In the genomic region with DNA sequence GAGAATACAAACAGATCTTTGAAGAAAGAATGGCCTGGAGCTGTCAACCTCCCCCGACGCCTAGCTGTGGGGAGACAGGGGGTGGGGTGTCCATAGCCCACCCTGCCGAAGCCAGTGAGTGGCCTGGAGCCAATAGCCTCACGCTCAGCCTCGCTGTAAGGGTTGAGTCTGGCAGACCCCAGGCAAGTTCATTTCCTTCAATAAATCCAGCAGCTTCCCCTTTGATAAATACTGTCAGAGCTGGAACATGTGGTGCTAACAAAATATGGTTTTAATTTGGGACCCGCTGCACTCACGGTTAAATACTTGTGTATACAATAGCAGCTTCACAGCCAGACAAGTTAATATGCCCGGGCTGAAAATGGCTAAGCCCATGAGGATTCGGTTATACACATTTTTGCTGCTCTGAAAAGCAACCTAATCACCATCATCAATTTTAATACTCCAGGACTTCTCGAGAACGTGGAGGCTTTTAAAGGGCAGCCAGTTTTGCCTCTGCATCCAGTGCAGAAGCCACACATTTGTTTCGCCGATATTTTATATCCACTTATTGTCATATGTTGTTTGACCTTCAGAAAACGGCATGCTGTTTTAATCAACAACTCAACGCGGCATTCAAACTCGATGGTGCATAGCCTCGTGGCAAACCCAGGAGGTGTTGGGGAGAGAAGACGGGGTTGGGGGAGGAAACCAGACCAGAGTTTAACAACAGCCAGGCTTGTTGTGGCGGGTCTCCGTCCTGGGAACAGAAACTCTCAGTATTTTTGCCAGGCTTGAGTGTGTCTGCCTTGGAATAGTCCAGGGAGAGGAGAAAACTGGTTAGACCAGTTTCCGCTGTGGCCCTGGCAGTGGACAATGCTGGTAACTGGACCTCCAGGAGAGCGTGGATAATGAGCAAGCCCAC, we compare ENCODE assay signal across 9 mouse cellular contexts.
DNase-seq lines count a peak whose midpoint lies in the region; ATAC-seq and TF ChIP-seq lines count a peak whose summit lies in the region.
"Had no signal": no experiment of that assay in that cellular context is flagged by ENCODE, and none has a peak within 500 bp of the region (broad histone marks: within the 10 kb centered on the region; RNA-seq: fewer than 3 reads in every experiment).

No protein-coding gene starts in this region.

- H3K79me2 ChIP-seq in heart, adult 2 months (replicated peaks; ENCODE audit: control insufficient read depth, insufficient read depth, low read length) = no peaks in the 10 kb centered on the region

- H3K4me3 ChIP-seq in heart, adult 2 months = peak overlapping the region; percentile 34; the same call in 1 of the 2 replicates
- peak overlapping the region; percentile 51 for H3K4me3 ChIP-seq in hindbrain, embryonic 10.5 days
- H3K4me3 ChIP-seq in limb, embryonic 13.5 days = peak overlapping the region; percentile 43
- H3K4me3 ChIP-seq in midbrain, embryonic 14.5 days (replicated peaks; ENCODE audit: low read depth, low read length) = peak overlapping the region; percentile 34
- H3K4me3 ChIP-seq: megakaryocyte, embryonic 14.5 days had no signal

- H3K27ac ChIP-seq in heart, adult 2 months = no peak overlapping the region
- peak overlapping the region; percentile 85 for H3K27ac ChIP-seq in hindbrain, embryonic 10.5 days
- H3K27ac ChIP-seq in limb, embryonic 13.5 days = peak overlapping the region; percentile 97
- H3K27ac ChIP-seq in midbrain, embryonic 14.5 days (replicated peaks; ENCODE audit: low read depth, low read length) = peak overlapping the region; percentile 39

- ATAC-seq in limb, embryonic 13.5 days (ENCODE audit: low FRiP score, low read depth) = peak; percentile 87
- ATAC-seq in midbrain, embryonic 14.5 days (ENCODE audit: low FRiP score, low TSS enrichment) = peak; percentile 63; the same call in 1 of the 2 replicates

- peak in 1 of 2 experiments; percentile 18 for DNase-seq in heart, adult 2 months
- DNase-seq in heart, postnatal 36 days = no peak
- peak; percentile 81 for DNase-seq in embryo, embryonic 11 days
- peak; percentile 62 for DNase-seq in hindbrain, embryonic 10.5 days (ENCODE audit: low spot score)
- DNase-seq in midbrain, embryonic 14.5 days = peak; percentile 65
- peak; percentile 58 for DNase-seq in thymus, postnatal 4 days
- DNase-seq in c-Kit-positive CD71-positive TER-119-positive erythroid progenitor cells, embryonic 14.5 days (ENCODE audit: low spot score) = no peak

- TF ChIP-seq EP300 in heart, adult 2 months (IDR thresholded peaks at IDR 0.05; ENCODE audit: insufficient read depth, low read depth, low read length) = no peak

- intact Hi-C loops in heart, adult 2 months (cut with DNase I) = no loop called here
- intact Hi-C loops in heart, postnatal 36 days (cut with DNase I) = loop anchor here (2.0 kb wide), 1 partner anchor 196 kb away; no protein-coding TSS in a partner anchor

- H3K9ac ChIP-seq in heart, adult 2 months (ENCODE audit: low read depth, low read length) = 0 out of 2 replicates have a peak overlapping the region, but pooled peaks have one; percentile 2
- H3K9ac ChIP-seq in limb, embryonic 13.5 days = peak overlapping the region; percentile 59
- H3K9ac ChIP-seq in midbrain, embryonic 14.5 days (replicated peaks; ENCODE audit: low read length) = peak overlapping the region; percentile 44; the same call in 1 of the 2 replicates

- no peak for TF ChIP-seq POLR2A in heart, adult 2 months (IDR thresholded peaks at IDR 0.05; ENCODE audit: insufficient read depth, low read depth, low read length)

- no peaks in the 10 kb centered on the region for H3K36me3 ChIP-seq in heart, adult 2 months (ENCODE audit: control insufficient read depth, insufficient read depth, low read length)
- no peaks in the 10 kb centered on the region for H3K36me3 ChIP-seq in hindbrain, embryonic 10.5 days
- no peaks in the 10 kb centered on the region for H3K36me3 ChIP-seq in limb, embryonic 13.5 days
- no peaks in the 10 kb centered on the region for H3K36me3 ChIP-seq in midbrain, embryonic 14.5 days (ENCODE audit: control insufficient read depth, insufficient read depth, low read length)

- no peaks in the 10 kb centered on the region for H3K4me1 ChIP-seq in heart, adult 2 months (ENCODE audit: control insufficient read depth, insufficient read depth, low read length)
- peaks cover 30% of the 10 kb centered on the region for H3K4me1 ChIP-seq in hindbrain, embryonic 10.5 days (replicated peaks)
- peaks cover 56% of the 10 kb centered on the region for H3K4me1 ChIP-seq in limb, embryonic 13.5 days
- peaks cover 25% of the 10 kb centered on the region for H3K4me1 ChIP-seq in midbrain, embryonic 14.5 days (ENCODE audit: control insufficient read depth, insufficient read depth, low read length)

- peaks cover 1% of the 10 kb centered on the region for H3K27me3 ChIP-seq in heart, adult 2 months (ENCODE audit: control insufficient read depth, insufficient read depth, low read length)
- H3K27me3 ChIP-seq in hindbrain, embryonic 10.5 days (ENCODE audit: insufficient read depth, poor library complexity, severe bottlenecking) = peaks cover 15% of the 10 kb centered on the region; the same call in 1 of the 2 replicates
- H3K27me3 ChIP-seq in limb, embryonic 13.5 days = no peaks in the 10 kb centered on the region
- no peaks in the 10 kb centered on the region for H3K27me3 ChIP-seq in midbrain, embryonic 14.5 days (ENCODE audit: control insufficient read depth, insufficient read depth, low read length)

- H3K9me3 ChIP-seq in hindbrain, embryonic 10.5 days = no peaks in the 10 kb centered on the region
- H3K9me3 ChIP-seq in limb, embryonic 13.5 days = no peaks in the 10 kb centered on the region
- no peaks in the 10 kb centered on the region for H3K9me3 ChIP-seq in midbrain, embryonic 14.5 days (ENCODE audit: control insufficient read depth, low read length)

- no peak for TF ChIP-seq CTCF in heart, adult 2 months (IDR thresholded peaks at IDR 0.05)

- peak overlapping the region; percentile 85 for H3K4me2 ChIP-seq in limb, embryonic 13.5 days (replicated peaks)
- H3K4me2 ChIP-seq in midbrain, embryonic 14.5 days (ENCODE audit: low read length) = peak overlapping the region; percentile 75

- 12% methylated on average over 23 of the region's 23 CpGs for WGBS in heart, adult 2 months
- 3% methylated on average over 23 of the region's 23 CpGs for WGBS in hindbrain, embryonic 10.5 days
- WGBS in limb, embryonic 13.5 days = 1% methylated on average over 23 of the region's 23 CpGs
- 3% methylated on average over 23 of the region's 23 CpGs for WGBS in midbrain, embryonic 14.5 days

Comparison
In these comparisons a context has a peak if more than half of its experiments do, and no peak if none do; other contexts are left out.
1. DNase-seq: peak in embryo, embryonic 11 days (single experiment), hindbrain, embryonic 10.5 days (single experiment), midbrain, embryonic 14.5 days (single experiment) and thymus, postnatal 4 days (single experiment); none in heart, postnatal 36 days (0 of 2) and c-Kit-positive CD71-positive TER-119-positive erythroid progenitor cells, embryonic 14.5 days (single experiment).
2. H3K9ac ChIP-seq: peak in every context shown above with its lines; median percentile 59 in limb, embryonic 13.5 days; 44 in midbrain, embryonic 14.5 days; 2 in heart, adult 2 months.
3. Peak in every context shown above with its lines, with median percentiles within 50 percentile points of each other: H3K4me3 ChIP-seq.